Mouse (Mus musculus): Measurements from ENCODE around the gene Myo10. TPM values are rescaled to one million over a fixed set of nuclear protein-coding genes. Genes with fewer than 3 reads are reported as not detected.

Myo10 gene
- polyA plus RNA-seq (2015; fragmentation: Nextera tagmentation; extraction: Ambion mirVana): 23.9 and 25.3 TPM in 2 replicates

- Histone ChIP-seq H3K27ac (peak within 1 kb of the TSS; percentile 94), H3K9me3 (no peaks in the 10 kb centered on the region), H3K36me3 (no peaks in the 10 kb centered on the region), H3K27me3 (replicated peaks) (no peaks in the 10 kb centered on the region), H3K4me3 (replicated peaks) (peak within 1 kb of the TSS; percentile 90), H3K4me1 (replicated peaks) (peaks cover 12% of the 10 kb centered on the region), H3K9ac (peak within 1 kb of the TSS; percentile 82), H3K4me2 (replicated peaks) (peak within 1 kb of the TSS; percentile 75)
- peak; percentile 94 for ATAC-seq
- WGBS: under 1% methylated on average over 53 of the region's 53 CpGs
These were observed at the start of gene Myo10 for GRCm38 (mm10) chr15:25622200-25622866. Gene Myo10, plus strand, starts transcription at chr15:25622525.

DNA sequence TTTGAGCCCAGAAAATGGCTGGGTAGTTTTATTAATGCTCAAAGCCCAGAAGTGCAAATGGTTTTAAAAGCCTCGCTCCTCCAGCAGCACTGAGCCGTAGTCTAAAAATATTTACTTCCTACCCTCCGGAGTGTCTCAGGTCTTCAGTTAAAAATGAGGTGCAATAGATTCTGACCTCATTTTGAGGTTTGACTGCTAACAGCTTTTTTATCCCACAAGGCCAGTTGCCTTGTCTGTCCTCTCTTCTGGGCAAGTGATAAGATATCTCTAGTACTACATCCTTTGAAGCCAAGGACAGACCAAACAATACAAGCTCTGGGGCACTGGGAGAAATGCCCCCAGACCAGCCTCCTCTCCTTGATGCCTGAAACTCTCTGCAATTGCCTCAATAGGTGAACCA, 49.2 kb upstream of the Myo10 start:
- no peak overlapping the region for H3K9ac ChIP-seq
- no peaks in the 10 kb centered on the region for H3K27me3 ChIP-seq (replicated peaks)
- 42% methylated on average over 3 of the region's 3 CpGs for WGBS
- no peaks in the 10 kb centered on the region for H3K9me3 ChIP-seq
- H3K4me1 ChIP-seq (replicated peaks): peaks cover 3% of the 10 kb centered on the region; the same call in 1 of the 2 replicates
- no peak overlapping the region for H3K27ac ChIP-seq
- H3K36me3 ChIP-seq: no peaks in the 10 kb centered on the region
- no peak for ATAC-seq
- no peak overlapping the region for H3K4me2 ChIP-seq (replicated peaks)
- H3K4me3 ChIP-seq (replicated peaks): no peak overlapping the region

GRCm38 (mm10) chr15:25573876-25574601, 48.3 kb upstream of the Myo10 start:
- H3K27ac ChIP-seq: no peak overlapping the region
- no peaks in the 10 kb centered on the region for H3K27me3 ChIP-seq (replicated peaks)
- 74% methylated on average over 7 of the region's 7 CpGs for WGBS
- H3K4me1 ChIP-seq (replicated peaks): peaks cover 3% of the 10 kb centered on the region; the same call in 1 of the 2 replicates
- no peak overlapping the region for H3K4me3 ChIP-seq (replicated peaks)
- no peaks in the 10 kb centered on the region for H3K9me3 ChIP-seq
- ATAC-seq: peak; percentile 77
- H3K36me3 ChIP-seq: no peaks in the 10 kb centered on the region
- H3K9ac ChIP-seq: no peak overlapping the region
- no peak overlapping the region for H3K4me2 ChIP-seq (replicated peaks)

DNA sequence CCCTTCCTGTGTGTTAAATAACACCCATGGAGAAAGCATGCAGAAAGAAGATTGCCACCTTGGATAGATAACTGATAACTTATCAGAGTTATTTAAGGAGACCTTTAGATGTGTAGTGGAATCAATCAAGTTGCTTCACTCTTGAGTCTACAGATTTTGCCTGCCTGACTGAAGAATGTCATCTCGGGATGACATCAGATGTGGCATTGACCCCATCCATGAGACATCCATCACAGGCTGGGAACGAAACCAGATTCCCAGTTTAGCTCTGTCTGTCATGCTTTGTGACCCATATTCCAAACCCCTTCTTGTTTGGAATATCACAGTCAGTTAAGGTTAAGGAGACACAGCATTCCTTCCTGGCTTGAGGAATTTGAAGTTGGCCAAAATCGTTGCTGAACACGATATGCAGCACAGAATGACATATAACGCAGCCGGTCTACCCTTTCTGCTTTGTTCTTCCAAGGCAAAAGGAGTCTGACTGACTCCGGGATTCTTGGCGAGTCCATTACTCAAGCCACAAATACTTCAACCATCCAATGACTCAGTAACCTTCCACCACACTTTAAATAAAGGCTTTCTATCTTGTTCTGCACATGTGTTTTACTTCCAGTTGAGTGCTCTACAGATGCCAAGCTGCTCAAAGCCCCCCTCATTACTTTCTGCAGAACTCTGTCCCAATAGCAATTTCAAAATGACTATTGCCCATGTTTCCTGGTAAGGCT, 44.8 kb upstream of the Myo10 start:
- Histone ChIP-seq H3K9me3 (no peaks in the 10 kb centered on the region), H3K9ac (no peak overlapping the region), H3K27ac (no peak overlapping the region), H3K4me1 (replicated peaks) (peaks cover 5% of the 10 kb centered on the region; the same call in 1 of the 2 replicates), H3K4me3 (replicated peaks) (no peak overlapping the region), H3K27me3 (replicated peaks) (no peaks in the 10 kb centered on the region), H3K4me2 (replicated peaks) (no peak overlapping the region), H3K36me3 (no peaks in the 10 kb centered on the region)
- 72% methylated on average over 8 of the region's 8 CpGs for WGBS
- no peak for ATAC-seq

- no peaks in the 10 kb centered on the region for H3K27me3 ChIP-seq (replicated peaks)
- H3K4me2 ChIP-seq (replicated peaks): no peak overlapping the region
- H3K4me1 ChIP-seq (replicated peaks): peaks cover 2% of the 10 kb centered on the region; the same call in 1 of the 2 replicates
- H3K27ac ChIP-seq: no peak overlapping the region
- H3K36me3 ChIP-seq: no peaks in the 10 kb centered on the region
- no peak overlapping the region for H3K9ac ChIP-seq
- no peaks in the 10 kb centered on the region for H3K9me3 ChIP-seq
- 69% methylated on average over 4 of the region's 4 CpGs for WGBS
- no peak for ATAC-seq
- H3K4me3 ChIP-seq (replicated peaks): no peak overlapping the region
These were observed 44.0 kb upstream of the Myo10 start for GRCm38 (mm10) chr15:25578369-25578768.

DNA sequence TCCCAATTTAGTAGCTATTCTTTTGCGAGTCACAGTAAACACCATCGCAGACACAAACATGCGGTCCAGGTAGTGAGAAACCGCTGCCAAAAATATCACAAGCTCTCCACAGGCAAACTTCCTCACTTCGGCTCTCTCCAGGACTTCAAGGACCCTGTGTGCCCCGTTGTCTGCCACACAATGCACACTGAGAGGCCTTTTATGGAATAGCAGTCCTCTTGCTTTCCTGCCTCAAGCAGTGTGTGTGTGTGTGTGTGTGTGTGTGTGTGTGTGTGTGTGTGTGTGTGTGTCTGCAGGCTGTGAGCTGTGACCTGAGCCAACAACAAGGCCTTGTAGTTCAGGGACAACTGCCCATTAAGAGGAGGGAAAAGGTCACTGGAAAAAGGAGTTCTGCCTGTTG, 41.6 kb upstream of the Myo10 start:
- Histone ChIP-seq H3K4me2 (replicated peaks) (no peak overlapping the region), H3K27ac (no peak overlapping the region), H3K36me3 (no peaks in the 10 kb centered on the region), H3K27me3 (replicated peaks) (no peaks in the 10 kb centered on the region), H3K4me3 (replicated peaks) (no peak overlapping the region), H3K9ac (no peak overlapping the region), H3K4me1 (replicated peaks) (0 out of 2 replicates have a peak, but pooled peaks cover 2% of the 10 kb centered on the region), H3K9me3 (no peaks in the 10 kb centered on the region)
- WGBS: 61% methylated on average over 6 of the region's 6 CpGs
- no peak for ATAC-seq

GRCm38 (mm10) chr15:25582055-25582454, 40.3 kb upstream of the Myo10 start:
- no peak overlapping the region for H3K27ac ChIP-seq
- no peak overlapping the region for H3K4me2 ChIP-seq (replicated peaks)
- 73% methylated on average over 6 of the region's 6 CpGs for WGBS
- no peak for ATAC-seq
- H3K9me3 ChIP-seq: no peaks in the 10 kb centered on the region
- H3K4me3 ChIP-seq (replicated peaks): no peak overlapping the region
- no peak overlapping the region for H3K9ac ChIP-seq
- peaks cover 5% of the 10 kb centered on the region; the same call in 1 of the 2 replicates for H3K4me1 ChIP-seq (replicated peaks)
- H3K27me3 ChIP-seq (replicated peaks): no peaks in the 10 kb centered on the region
- no peaks in the 10 kb centered on the region for H3K36me3 ChIP-seq

DNA sequence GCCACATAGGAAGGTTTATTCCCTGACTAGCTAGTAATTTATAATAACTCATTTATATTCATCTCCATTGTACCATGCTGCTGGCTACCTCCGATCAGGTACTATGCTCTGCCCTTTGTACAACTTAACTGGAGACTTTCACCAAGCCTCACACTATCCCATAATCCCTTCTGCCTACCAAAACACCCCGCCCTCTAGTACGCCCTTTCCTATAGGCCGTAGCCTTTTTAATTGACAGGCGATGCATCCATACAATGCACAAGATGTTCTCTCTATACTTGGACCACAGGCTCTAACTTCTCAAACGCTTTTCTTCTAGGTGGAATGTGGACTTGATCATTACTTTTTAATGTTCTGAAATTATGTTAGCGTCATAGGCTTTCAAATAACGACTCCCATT, 39.0 kb upstream of the Myo10 start:
- Histone ChIP-seq H3K4me3 (replicated peaks) (no peak overlapping the region), H3K9ac (no peak overlapping the region), H3K36me3 (no peaks in the 10 kb centered on the region), H3K4me2 (replicated peaks) (no peak overlapping the region), H3K9me3 (no peaks in the 10 kb centered on the region), H3K27ac (no peak overlapping the region), H3K4me1 (replicated peaks) (peaks cover 11% of the 10 kb centered on the region), H3K27me3 (replicated peaks) (no peaks in the 10 kb centered on the region)
- WGBS: 92% methylated on average over 8 of the region's 8 CpGs
- ATAC-seq: no peak

DNA sequence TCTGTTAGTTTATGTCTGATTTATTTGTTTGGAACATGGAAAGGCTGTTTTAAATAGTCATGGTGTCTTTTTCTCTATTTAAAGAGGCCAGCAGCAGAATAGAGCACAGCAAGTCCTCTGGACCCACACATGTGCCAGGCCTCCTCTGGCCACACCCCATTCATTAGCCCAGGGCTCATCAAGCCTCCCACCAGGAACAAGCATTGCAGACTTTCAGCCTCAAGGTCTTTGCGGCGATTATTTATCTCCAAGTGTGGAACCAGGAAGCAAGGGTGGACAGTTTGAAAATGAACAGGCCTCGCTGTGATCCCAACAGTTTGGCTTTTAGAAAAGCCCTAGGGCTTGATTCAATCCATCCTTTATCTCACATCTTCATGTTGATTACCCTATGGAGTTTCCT, 35.5 kb upstream of the Myo10 start:
- H3K36me3 ChIP-seq: no peaks in the 10 kb centered on the region
- H3K4me3 ChIP-seq (replicated peaks): no peak overlapping the region
- peak; percentile 63 for ATAC-seq
- H3K9ac ChIP-seq: no peak overlapping the region
- no peaks in the 10 kb centered on the region for H3K27me3 ChIP-seq (replicated peaks)
- no peak overlapping the region for H3K27ac ChIP-seq
- 17% methylated on average over 3 of the region's 3 CpGs for WGBS
- no peak overlapping the region for H3K4me2 ChIP-seq (replicated peaks)
- no peaks in the 10 kb centered on the region for H3K9me3 ChIP-seq
- H3K4me1 ChIP-seq (replicated peaks): peaks cover 18% of the 10 kb centered on the region

- H3K9me3 ChIP-seq: no peaks in the 10 kb centered on the region
- no peaks in the 10 kb centered on the region for H3K27me3 ChIP-seq (replicated peaks)
- H3K27ac ChIP-seq: no peak overlapping the region
- H3K4me3 ChIP-seq (replicated peaks): no peak overlapping the region
- ATAC-seq: no peak
- no peak overlapping the region for H3K4me2 ChIP-seq (replicated peaks)
- 59% methylated on average over 8 of the region's 8 CpGs for WGBS
- no peak overlapping the region for H3K9ac ChIP-seq
- H3K4me1 ChIP-seq (replicated peaks): peaks cover 18% of the 10 kb centered on the region
- H3K36me3 ChIP-seq: no peaks in the 10 kb centered on the region
These were observed 34.4 kb upstream of the Myo10 start for GRCm38 (mm10) chr15:25587943-25588342.

GRCm38 (mm10) chr15:25589318-25589902, 32.9 kb upstream of the Myo10 start:
- Histone ChIP-seq H3K27me3 (replicated peaks) (no peaks in the 10 kb centered on the region), H3K4me1 (replicated peaks) (peaks cover 18% of the 10 kb centered on the region), H3K9ac (no peak overlapping the region), H3K27ac (no peak overlapping the region), H3K36me3 (no peaks in the 10 kb centered on the region), H3K4me2 (replicated peaks) (no peak overlapping the region), H3K9me3 (no peaks in the 10 kb centered on the region), H3K4me3 (replicated peaks) (no peak overlapping the region)
- peak; percentile 95 for ATAC-seq
- 68% methylated on average over 11 of the region's 11 CpGs for WGBS

GRCm38 (mm10) chr15:25589916-25590315, 32.4 kb upstream of the Myo10 start:
- H3K4me2 ChIP-seq (replicated peaks): no peak overlapping the region
- ATAC-seq: peak; percentile 25; the same call in 1 of the 2 replicates
- no peak overlapping the region for H3K27ac ChIP-seq
- WGBS: 66% methylated on average over 5 of the region's 5 CpGs
- H3K9me3 ChIP-seq: no peaks in the 10 kb centered on the region
- peaks cover 18% of the 10 kb centered on the region for H3K4me1 ChIP-seq (replicated peaks)
- no peaks in the 10 kb centered on the region for H3K36me3 ChIP-seq
- H3K9ac ChIP-seq: no peak overlapping the region
- no peak overlapping the region for H3K4me3 ChIP-seq (replicated peaks)
- H3K27me3 ChIP-seq (replicated peaks): no peaks in the 10 kb centered on the region

Data from intestine, embryonic 15.5 days (tissue).